In genomic region chr15:84557189-84557921, GRCm38 (mm10) we compare ENCODE assay signal across 8 mouse cellular contexts. TPM values are rescaled to one million over a fixed set of nuclear protein-coding genes. Genes with fewer than 3 reads are reported as not detected.
A peak's percentile ranks its signal among the peaks of the same experiment; 100 is the strongest.
DNase-seq lines count a peak whose midpoint lies in the region; ATAC-seq lines count a peak whose summit lies in the region.

Gene Rtl6 (minus strand): TSS chr15:84557823.

- peak within 1 kb of the TSS; percentile 65 for H3K4me3 ChIP-seq in hindbrain, embryonic 15.5 days

- peak; percentile 92 for ATAC-seq in hindbrain, embryonic 15.5 days (ENCODE audit: low FRiP score, low read depth)

- peak within 1 kb of the TSS; percentile 63 for H3K4me2 ChIP-seq in hindbrain, embryonic 15.5 days

- 10% methylated on average over 59 of the region's 59 CpGs for WGBS in hindbrain, embryonic 15.5 days

- no peaks in the 10 kb centered on the region; the same call in 1 of the 2 replicates for H3K27me3 ChIP-seq in hindbrain, embryonic 15.5 days

- H3K36me3 ChIP-seq in hindbrain, embryonic 15.5 days, result peaks cover 20% of the 10 kb centered on the region

- peaks cover 42% of the 10 kb centered on the region for H3K4me1 ChIP-seq in hindbrain, embryonic 15.5 days (replicated peaks)

- H3K9me3 ChIP-seq in hindbrain, embryonic 15.5 days, result no peaks in the 10 kb centered on the region

- peak within 1 kb of the TSS; percentile 93 for H3K27ac ChIP-seq in hindbrain, embryonic 15.5 days (replicated peaks)

- peak; percentile 76 for DNase-seq in T-cell, adult 2 months (ENCODE audit: low spot score)
- peak; percentile 92 to 94 for DNase-seq in cerebellum, postnatal 25 days
- peak; percentile 88 for DNase-seq in gastrocnemius, adult 18-20 months (ENCODE audit: low spot score)
- DNase-seq in layer of hippocampus, postnatal 25 days (ENCODE audit: extremely low spot score in 1 of 2, low spot score in 1 of 2), result peak; percentile 74 to 79
- DNase-seq in lung, postnatal 10 days, result peak; percentile 91
- peak; percentile 86 for DNase-seq in ovary, postnatal 36 days (ENCODE audit: low spot score)
- DNase-seq in thymus, postnatal 10 days (ENCODE audit: low spot score in 2 of 2), result peak; percentile 67 to 76

- peak within 1 kb of the TSS; percentile 67 for H3K9ac ChIP-seq in hindbrain, embryonic 15.5 days

RNA-seq across cellular contexts. Expression of gene Rtl6, which starts in this region (rescaled TPM):
- 1 to 10 TPM; 4.0 to 4.1 TPM for total RNA-seq in gastrocnemius, adult 18-20 months (2021)
- polyA plus RNA-seq in hindbrain, embryonic 15.5 days (2015; fragmentation: Nextera tagmentation; extraction: Ambion mirVana), result 59.9 and 66.1 TPM in 2 replicates
- total RNA-seq in layer of hippocampus, postnatal 25 days (2021), result 10 to 100 TPM; 61.7 to 63.5 TPM

Comparison
In these comparisons a context has a peak if more than half of its experiments do, and no peak if none do; other contexts are left out.
1. Peak in every context shown above with its lines: DNase-seq, ATAC-seq, H3K4me3 ChIP-seq and H3K27ac ChIP-seq.
2. RNA of gene Rtl6 (total RNA-seq): 61.7 to 63.5 TPM in layer of hippocampus, postnatal 25 days; 4.0 to 4.1 TPM in gastrocnemius, adult 18-20 months; every median in the first group is over 10 times any median in the second.